Comparison of ENCODE assay signal across 10 mouse cellular contexts in the genomic region with DNA sequence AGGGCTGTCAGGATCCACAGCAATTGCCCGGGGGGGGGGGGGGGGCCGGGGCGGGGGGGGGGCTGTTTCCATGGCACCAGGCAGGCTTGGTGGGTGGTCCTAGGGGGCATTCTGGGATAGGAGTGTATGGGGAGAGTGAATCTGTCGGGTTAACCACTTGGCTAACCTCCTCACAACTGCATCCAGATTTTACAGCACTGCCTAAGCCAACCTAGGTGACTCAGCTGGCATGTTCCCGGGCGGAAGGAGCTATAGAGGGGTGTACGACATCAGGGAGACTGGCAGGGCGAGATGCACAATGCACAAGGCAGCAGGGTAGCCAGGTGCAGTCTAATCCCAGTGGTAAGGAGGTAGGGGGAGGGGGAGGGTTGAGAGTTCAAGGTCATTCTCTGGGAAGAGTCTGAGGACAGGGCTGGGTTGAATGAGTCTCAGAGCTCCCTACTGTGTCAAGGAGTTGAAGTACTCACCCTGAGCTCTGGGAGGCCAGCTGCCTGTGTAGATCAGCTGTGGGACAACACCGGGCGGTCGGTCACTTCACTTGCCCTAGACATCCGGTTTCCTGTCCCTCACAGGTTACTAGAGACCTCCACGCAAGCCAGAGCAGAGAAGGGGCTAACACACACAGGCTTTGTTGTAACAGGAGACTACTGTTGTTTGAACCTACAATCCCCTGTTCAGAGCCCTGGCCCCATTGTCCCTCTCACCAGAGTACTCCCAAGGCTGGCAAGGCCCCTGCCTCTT. TPM values are rescaled to one million over a fixed set of nuclear protein-coding genes. Genes with fewer than 3 reads are reported as not detected.
A peak's percentile ranks its signal among the peaks of the same experiment; 100 is the strongest.
DNase-seq lines count a peak whose midpoint lies in the region; ATAC-seq and TF ChIP-seq lines count a peak whose summit lies in the region.
"Had no signal": no experiment of that assay in that cellular context is flagged by ENCODE, and none has a peak within 500 bp of the region (broad histone marks: within the 10 kb centered on the region; RNA-seq: fewer than 3 reads in every experiment).

No protein-coding gene starts in this region.

- WGBS in kidney, embryonic 14.5 days: 39% methylated on average over 12 of the region's 13 CpGs
- 29% methylated on average over 13 of the region's 13 CpGs for WGBS in embryonic facial prominence, embryonic 10.5 days

- no peak overlapping the region for H3K4me2 ChIP-seq in kidney, embryonic 14.5 days (replicated peaks; ENCODE audit: low read depth, low read length)

- peak; percentile 8 for ATAC-seq in kidney, embryonic 14.5 days (ENCODE audit: low FRiP score, low TSS enrichment)

- H3K4me1 ChIP-seq in kidney, embryonic 14.5 days (ENCODE audit: control insufficient read depth, insufficient read depth, low read length): peaks cover 36% of the 10 kb centered on the region
- peaks cover 64% of the 10 kb centered on the region for H3K4me1 ChIP-seq in embryonic facial prominence, embryonic 10.5 days

- no peaks in the 10 kb centered on the region for H3K9me3 ChIP-seq in kidney, embryonic 14.5 days (ENCODE audit: control insufficient read depth, low read length)
- H3K9me3 ChIP-seq in embryonic facial prominence, embryonic 10.5 days: no peaks in the 10 kb centered on the region

- H3K79me2 ChIP-seq in C2C12 (ENCODE audit: control insufficient read depth, insufficient read depth): no peaks in the 10 kb centered on the region

- H3K9ac ChIP-seq in kidney, embryonic 14.5 days (ENCODE audit: low read depth, low read length): no peak overlapping the region
- H3K9ac ChIP-seq: lung, embryonic 14.5 days had no signal

- no peak for DNase-seq in kidney, adult 11 months
- DNase-seq in 3134 (ENCODE audit: extremely low read depth, insufficient read length, low spot score): peak; percentile 77
- peak; percentile 37 for DNase-seq in embryonic facial prominence, embryonic 10.5 days (ENCODE audit: low spot score)
- no peak for DNase-seq in gastrocnemius, postnatal 4 days (ENCODE audit: low spot score in 2 of 2)
- no peak for DNase-seq in urinary bladder, adult 2 months (ENCODE audit: low spot score)
- DNase-seq in layer of hippocampus, adult 9-11 months: no peak
- DNase-seq: layer of hippocampus, postnatal 36 days; lung, embryonic 14.5 days had no signal

- H3K4me3 ChIP-seq in kidney, embryonic 14.5 days (ENCODE audit: low read length): no peak overlapping the region
- H3K4me3 ChIP-seq in C2C12 (ENCODE audit: insufficient read depth, poor library complexity, severe bottlenecking): no peak overlapping the region
- 0 out of 2 replicates have a peak overlapping the region, but pooled peaks have one; percentile 16 for H3K4me3 ChIP-seq in embryonic facial prominence, embryonic 10.5 days

- no peaks in the 10 kb centered on the region for H3K79me3 ChIP-seq in C2C12 (ENCODE audit: low read depth)

- H3K27ac ChIP-seq in kidney, embryonic 14.5 days (ENCODE audit: low read depth, low read length): peak overlapping the region; percentile 94
- H3K27ac ChIP-seq in embryonic facial prominence, embryonic 10.5 days (replicated peaks): peak overlapping the region; percentile 90

- no peak overlapping the region for H3ac ChIP-seq in C2C12 (ENCODE audit: control insufficient read depth, insufficient read length, low read depth)

- H3K36me3 ChIP-seq in kidney, embryonic 14.5 days (ENCODE audit: control insufficient read depth, insufficient read depth, low read length): no peaks in the 10 kb centered on the region
- H3K36me3 ChIP-seq in C2C12 (ENCODE audit: control insufficient read depth, insufficient read depth): no peaks in the 10 kb centered on the region
- H3K36me3 ChIP-seq in embryonic facial prominence, embryonic 10.5 days (replicated peaks): no peaks in the 10 kb centered on the region

- H3K27me3 ChIP-seq in kidney, embryonic 14.5 days (ENCODE audit: control insufficient read depth, insufficient read depth, low read length): no peaks in the 10 kb centered on the region
- H3K27me3 ChIP-seq in C2C12 (ENCODE audit: control insufficient read depth, insufficient read depth, insufficient read length): no peaks in the 10 kb centered on the region
- peaks cover 20% of the 10 kb centered on the region for H3K27me3 ChIP-seq in embryonic facial prominence, embryonic 10.5 days (replicated peaks; ENCODE audit: low read depth, poor library complexity, severe bottlenecking)

- no peak for TF ChIP-seq CTCF in C2C12 (IDR thresholded peaks at IDR 0.05; ENCODE audit: control insufficient read depth, insufficient read depth, insufficient read length)

TF ChIP-seq in C2C12, 6 proteins besides CTCF, POLR2A, EP300 and RAD21:
- TF ChIP-seq MAX (IDR thresholded peaks at IDR 0.05): no peak
- no peak for TF ChIP-seq MYOG (IDR thresholded peaks at IDR 0.05; ENCODE audit: control insufficient read depth, extremely low read depth, insufficient read length)
- no peak for TF ChIP-seq USF1 (IDR thresholded peaks at IDR 0.05; ENCODE audit: low read depth)
- peak; percentile 42 for TF ChIP-seq MYOD1 (IDR thresholded peaks at IDR 0.05; ENCODE audit: control insufficient read depth, insufficient read length, low read depth)

RNA-seq across cellular contexts. Expression of a gene that starts 12.4 kb away (rescaled TPM):
- 11.1 and 16.0 TPM in 2 replicates for polyA plus RNA-seq in kidney, embryonic 14.5 days (2014; fragmentation: Nextera tagmentation; extraction: Ambion mirVana)
- polyA plus RNA-seq in C2C12 (2012; fragmentation: generic; extraction: Trizol): 95.1 TPM
- polyA plus RNA-seq in embryonic facial prominence, embryonic 10.5 days (2016; fragmentation: Nextera tagmentation; extraction: Ambion mirVana): 2.8 and 3.3 TPM in 2 replicates
- total RNA-seq in gastrocnemius, postnatal 4 days (2021): 10 to 100 TPM; 30.2 to 35.2 TPM
- 34.8 and 36.8 TPM in 2 replicates for polyA plus RNA-seq in urinary bladder, adult 2 months (2012; rRNA removed)

RNA-seq across cellular contexts. Expression of a gene that starts 15.9 kb away (rescaled TPM):
- polyA plus RNA-seq in kidney, embryonic 14.5 days (2014; fragmentation: Nextera tagmentation; extraction: Ambion mirVana): 5.3 and 9.9 TPM in 2 replicates
- 20.0 TPM for polyA plus RNA-seq in C2C12 (2012; fragmentation: generic; extraction: Trizol)
- polyA plus RNA-seq in embryonic facial prominence, embryonic 10.5 days (2016; fragmentation: Nextera tagmentation; extraction: Ambion mirVana): 2.3 and 4.0 TPM in 2 replicates
- total RNA-seq in gastrocnemius, postnatal 4 days (2021): 1 to 10 TPM; 8.7 to 9.1 TPM
- 9.5 and 17.8 TPM in 2 replicates for polyA plus RNA-seq in urinary bladder, adult 2 months (2012; rRNA removed)

Comparison
In these comparisons a context has a peak if more than half of its experiments do, and no peak if none do; other contexts are left out.
1. DNase-seq: peak in 3134 (single experiment) and embryonic facial prominence, embryonic 10.5 days (single experiment); none in kidney, adult 11 months (single experiment), gastrocnemius, postnatal 4 days (0 of 2), urinary bladder, adult 2 months (single experiment) and layer of hippocampus, adult 9-11 months (single experiment).